Mouse (Mus musculus) kidney, embryonic 16.5 days (tissue): Measurements from ENCODE around the gene Angptl3. TPM values are rescaled to one million over a fixed set of nuclear protein-coding genes. Genes with fewer than 3 reads are reported as not detected.

Source experiments
- ATAC-seq: fragments of 200-750 bp; cut with Nextera tagmentation; 2 replicates; pipeline ENCODE4 v1.8.0; 2017; ENCODE audit warnings: moderate TSS enrichment; ENCODE audit not compliant: low FRiP score, low TSS enrichment
- H3K27ac ChIP-seq: fragments of 300-500 bp; sonication (generic); 2 replicates; pipeline ENCODE4 v1.5.1; 2014; ENCODE audit warnings: low read length
- H3K27me3 ChIP-seq: fragments of 300-500 bp; sonication (generic); 2 replicates; pipeline ENCODE4 v1.6.1; 2014; ENCODE audit warnings: low read length, control low read depth, mixed read lengths; ENCODE audit not compliant: insufficient read depth
- H3K36me3 ChIP-seq: fragments of 300-500 bp; sonication (generic); 2 replicates; pipeline ENCODE4 v1.6.1; 2014; ENCODE audit warnings: low read length, control low read depth, mixed read lengths; ENCODE audit not compliant: insufficient read depth
- H3K4me1 ChIP-seq: fragments of 300-500 bp; sonication (generic); 2 replicates; pipeline ENCODE4 v1.6.1; 2014; ENCODE audit warnings: low read length, control low read depth, mixed read lengths; ENCODE audit not compliant: insufficient read depth
- H3K4me2 ChIP-seq: fragments of 300-500 bp; sonication (generic); replicated peaks from 2 replicates; pipeline ENCODE4 v1.6.1; 2014; ENCODE audit warnings: low read depth, low read length
- H3K4me3 ChIP-seq: fragments of 300-500 bp; sonication (generic); 2 replicates; pipeline ENCODE4 v1.5.1; 2014; ENCODE audit warnings: mild to moderate bottlenecking, low read length
- H3K9ac ChIP-seq: fragments of 300-500 bp; sonication (generic); replicated peaks from 2 replicates; pipeline ENCODE4 v1.6.1; 2014; ENCODE audit warnings: low read length
- H3K9me3 ChIP-seq: fragments of 300-500 bp; sonication (generic); 2 replicates; pipeline ENCODE4 v1.6.1; 2016; ENCODE audit warnings: low read length, control low read depth
- WGBS: fragments of 180-500 bp; shearing (Covaris S2); extraction: QIAGEN DNeasy Blood & Tissue Kit; methylation state at CpG from one replicate; pipeline ENCODE4 v1.1.7; 2014; 5-methylcytosine and 5-hydroxymethylcytosine counted together
- polyA plus RNA-seq: library from polyadenylated mRNA; unstranded; fragments of >200 nt; fragmentation: Nextera tagmentation; extraction: Ambion mirVana; gene quantifications from 2 replicates; pipeline ENCODE4 v1.2.1, GENCODE M21; 2015

Angptl3 gene
- 1.7 and 2.1 TPM in 2 replicates for polyA plus RNA-seq

DNA sequence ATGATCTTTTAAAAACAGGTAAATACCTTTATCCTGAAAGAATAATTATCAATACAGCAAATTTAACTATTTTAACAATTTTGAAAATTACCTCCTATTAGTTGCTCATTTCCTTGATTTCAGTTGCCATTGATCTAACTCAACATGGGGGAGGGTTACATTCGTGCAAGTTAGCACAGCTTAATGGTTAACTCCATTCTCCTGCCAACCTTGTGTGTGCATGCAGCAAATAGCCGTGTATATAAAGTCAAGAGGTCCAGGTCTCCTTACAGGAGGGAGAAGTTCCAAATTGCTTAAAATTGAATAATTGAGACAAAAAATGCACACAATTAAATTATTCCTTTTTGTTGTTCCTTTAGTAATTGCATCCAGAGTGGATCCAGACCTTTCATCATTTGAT lies at the start of gene Angptl3:
TSS of gene Angptl3 (plus strand) at position 269 of the 400 bp plus-strand sequence.
- no peaks in the 10 kb centered on the region for H3K27me3 ChIP-seq
- no peak within 1 kb of the TSS for H3K4me2 ChIP-seq
- H3K36me3 ChIP-seq: no peaks in the 10 kb centered on the region
- H3K9ac ChIP-seq: no peak within 1 kb of the TSS
- H3K4me3 ChIP-seq: no peak within 1 kb of the TSS
- no peaks in the 10 kb centered on the region for H3K9me3 ChIP-seq
- 52% methylated on average over 2 of the region's 2 CpGs for WGBS
- ATAC-seq: no peak
- no peak within 1 kb of the TSS for H3K27ac ChIP-seq
- no peaks in the 10 kb centered on the region for H3K4me1 ChIP-seq

DNA sequence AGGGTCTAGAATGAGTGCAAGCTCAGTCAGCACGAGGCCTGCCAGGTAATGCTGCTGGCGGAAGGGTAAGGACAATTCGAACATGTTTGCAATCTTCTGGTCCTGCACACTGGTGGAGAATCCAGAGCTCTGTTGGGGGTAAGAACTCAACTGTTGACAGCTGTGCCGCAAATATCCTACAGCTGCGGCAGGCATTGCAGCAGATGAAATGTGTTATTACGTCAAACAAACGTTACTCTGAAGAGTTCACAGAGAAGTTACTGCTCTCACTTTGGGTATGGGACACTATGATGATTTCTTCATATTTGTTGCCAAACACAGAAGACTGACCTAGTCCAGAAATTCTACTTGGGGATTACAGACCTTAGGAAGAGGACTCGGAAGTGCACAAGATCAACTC lies 46.1 kb upstream of the Angptl3 start:
- Histone ChIP-seq H3K4me2 (no peak overlapping the region), H3K4me1 (no peaks in the 10 kb centered on the region), H3K4me3 (no peak overlapping the region), H3K9ac (no peak overlapping the region), H3K27ac (no peak overlapping the region), H3K36me3 (peaks cover 27% of the 10 kb centered on the region), H3K9me3 (no peaks in the 10 kb centered on the region), H3K27me3 (no peaks in the 10 kb centered on the region)
- WGBS: 92% methylated on average over 8 of the region's 8 CpGs
- ATAC-seq: no peak

- H3K27ac ChIP-seq: no peak overlapping the region
- 80% methylated on average over 4 of the region's 4 CpGs for WGBS
- no peak for ATAC-seq
Measured at GRCm38 (mm10) chr4:98993491-98993890, 37.3 kb upstream of the Angptl3 start.

GRCm38 (mm10) chr4:99005574-99005973 lies 25.2 kb upstream of the Angptl3 start:
- H3K36me3 ChIP-seq: peaks cover 16% of the 10 kb centered on the region
- 88% methylated on average over 2 of the region's 2 CpGs for WGBS
- no peak for ATAC-seq
- H3K4me1 ChIP-seq: no peaks in the 10 kb centered on the region
- no peak overlapping the region for H3K4me3 ChIP-seq
- no peak overlapping the region for H3K4me2 ChIP-seq
- H3K27me3 ChIP-seq: no peaks in the 10 kb centered on the region
- no peaks in the 10 kb centered on the region for H3K9me3 ChIP-seq
- H3K27ac ChIP-seq: no peak overlapping the region
- H3K9ac ChIP-seq: no peak overlapping the region

More at GRCm38 (mm10) chr4:98993491-98993890, 37.3 kb upstream of the Angptl3 start:
- Histone ChIP-seq H3K4me2 (no peak overlapping the region), H3K4me1 (no peaks in the 10 kb centered on the region), H3K4me3 (no peak overlapping the region), H3K36me3 (peaks cover 17% of the 10 kb centered on the region; the same call in 1 of the 2 replicates), H3K27me3 (no peaks in the 10 kb centered on the region), H3K9ac (no peak overlapping the region), H3K9me3 (no peaks in the 10 kb centered on the region)

- Histone ChIP-seq H3K4me1 (no peaks in the 10 kb centered on the region), H3K4me2 (no peak overlapping the region), H3K4me3 (no peak overlapping the region), H3K27me3 (no peaks in the 10 kb centered on the region), H3K9ac (no peak overlapping the region), H3K27ac (no peak overlapping the region), H3K9me3 (no peaks in the 10 kb centered on the region), H3K36me3 (peaks cover 20% of the 10 kb centered on the region)
- ATAC-seq: 0 out of 2 replicates have a peak, but pooled peaks have one; percentile 42
- WGBS: 69% methylated on average over 2 of the region's 2 CpGs
Measured at GRCm38 (mm10) chr4:99006319-99006718, 24.4 kb upstream of the Angptl3 start.

GRCm38 (mm10) chr4:99011039-99011438 lies 19.7 kb upstream of the Angptl3 start:
- Histone ChIP-seq H3K36me3 (peaks cover 21% of the 10 kb centered on the region), H3K27ac (no peak overlapping the region), H3K4me3 (no peak overlapping the region), H3K9me3 (no peaks in the 10 kb centered on the region), H3K27me3 (no peaks in the 10 kb centered on the region), H3K4me1 (no peaks in the 10 kb centered on the region), H3K4me2 (no peak overlapping the region), H3K9ac (no peak overlapping the region)
- ATAC-seq: no peak
- WGBS: 93% methylated on average over 4 of the region's 4 CpGs

- 92% methylated on average over 8 of the region's 8 CpGs for WGBS
- H3K4me2 ChIP-seq: no peak overlapping the region
- H3K9ac ChIP-seq: no peak overlapping the region
- 0 out of 2 replicates have a peak, but pooled peaks cover 10% of the 10 kb centered on the region for H3K36me3 ChIP-seq
- no peak for ATAC-seq
- no peaks in the 10 kb centered on the region for H3K27me3 ChIP-seq
- H3K27ac ChIP-seq: no peak overlapping the region
- H3K9me3 ChIP-seq: no peaks in the 10 kb centered on the region
- no peaks in the 10 kb centered on the region for H3K4me1 ChIP-seq
- no peak overlapping the region for H3K4me3 ChIP-seq
Measured at GRCm38 (mm10) chr4:99022221-99022620, 8.5 kb upstream of the Angptl3 start.

GRCm38 (mm10) chr4:99028377-99028776 lies 2.4 kb upstream of the Angptl3 start:
- Histone ChIP-seq H3K9ac (no peak overlapping the region), H3K4me2 (no peak overlapping the region), H3K27ac (no peak overlapping the region), H3K9me3 (no peaks in the 10 kb centered on the region), H3K36me3 (no peaks in the 10 kb centered on the region), H3K27me3 (no peaks in the 10 kb centered on the region), H3K4me1 (no peaks in the 10 kb centered on the region), H3K4me3 (no peak overlapping the region)
- WGBS: 84% methylated on average over 5 of the region's 5 CpGs
- ATAC-seq: no peak

GRCm38 (mm10) chr4:99032921-99033320 lies 2.2 kb downstream of the Angptl3 start:
- ATAC-seq: no peak
- H3K4me3 ChIP-seq: no peak overlapping the region

DNA sequence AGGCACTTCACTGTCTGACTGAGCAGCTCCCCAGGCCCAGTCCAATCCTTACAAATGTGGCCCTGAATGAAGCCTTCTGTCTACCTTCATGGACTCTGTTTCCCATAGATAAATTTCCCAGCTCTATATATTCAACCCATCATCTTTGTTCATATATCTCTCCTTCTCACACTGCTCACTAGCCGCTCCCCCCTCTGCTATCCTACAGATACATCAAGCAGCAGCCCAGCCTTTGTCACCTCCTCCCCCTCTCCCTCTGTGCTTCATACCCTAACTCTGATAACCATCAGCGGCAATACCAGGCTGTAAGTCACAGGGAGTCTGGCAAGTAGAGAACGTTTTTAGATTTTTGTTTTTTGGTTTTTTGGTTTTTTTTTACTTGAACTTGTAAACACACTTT lies 14.1 kb downstream of the Angptl3 start:
- no peak overlapping the region for H3K9ac ChIP-seq
- ATAC-seq: no peak
- no peaks in the 10 kb centered on the region for H3K4me1 ChIP-seq
- no peak overlapping the region for H3K27ac ChIP-seq
- no peaks in the 10 kb centered on the region for H3K9me3 ChIP-seq
- no peak overlapping the region for H3K4me3 ChIP-seq
- H3K36me3 ChIP-seq: peaks cover 21% of the 10 kb centered on the region
- H3K27me3 ChIP-seq: no peaks in the 10 kb centered on the region
- WGBS: 78% methylated on average over 3 of the region's 3 CpGs
- no peak overlapping the region for H3K4me2 ChIP-seq

More at GRCm38 (mm10) chr4:99032921-99033320, 2.2 kb downstream of the Angptl3 start:
- Histone ChIP-seq H3K36me3 (no peaks in the 10 kb centered on the region), H3K9ac (no peak overlapping the region), H3K4me2 (no peak overlapping the region), H3K9me3 (no peaks in the 10 kb centered on the region), H3K27ac (no peak overlapping the region), H3K4me1 (no peaks in the 10 kb centered on the region), H3K27me3 (no peaks in the 10 kb centered on the region)
- 71% methylated on average over 4 of the region's 4 CpGs for WGBS
